Mouse (Mus musculus) midbrain, embryonic 10.5 days (tissue): Measurements from ENCODE around the gene Icosl. TPM values are rescaled to one million over a fixed set of nuclear protein-coding genes. Genes with fewer than 3 reads are reported as not detected.

Experiments used
- DNase-seq: peaks from one replicate; pipeline ENCODE4 v3.0.0-alpha.2; 2017; ENCODE audit warnings: low spot score
- H3K27ac ChIP-seq: fragments of 300-500 bp; sonication (generic); replicated peaks from 2 replicates; pipeline ENCODE4 v1.5.1; 2016; ENCODE audit warnings: mild to moderate bottlenecking
- H3K27me3 ChIP-seq: fragments of 300-500 bp; sonication (generic); 2 replicates; pipeline ENCODE4 v1.6.1; 2016; ENCODE audit warnings: low read depth, mild to moderate bottlenecking; ENCODE audit not compliant: poor library complexity, severe bottlenecking
- H3K36me3 ChIP-seq: fragments of 300-500 bp; sonication (generic); 2 replicates; pipeline ENCODE4 v1.6.1; 2016; ENCODE audit warnings: mild to moderate bottlenecking, moderate library complexity
- H3K4me1 ChIP-seq: fragments of 300-500 bp; sonication (generic); 2 replicates; pipeline ENCODE4 v1.6.1; 2016
- H3K4me3 ChIP-seq: fragments of 300-500 bp; sonication (generic); 2 replicates; pipeline ENCODE4 v1.5.1; 2016; ENCODE audit warnings: mild to moderate bottlenecking, moderate library complexity
- H3K9me3 ChIP-seq: fragments of 300-500 bp; sonication (generic); replicated peaks from 2 replicates; pipeline ENCODE4 v1.6.1; 2016; ENCODE audit warnings: mild to moderate bottlenecking
- WGBS: fragments of 180-500 bp; shearing (Covaris S2); methylation state at CpG from one replicate; pipeline ENCODE4 v1.1.7; 2016; 5-methylcytosine and 5-hydroxymethylcytosine counted together
- polyA plus RNA-seq: library from polyadenylated mRNA; unstranded; fragments of >200 nt; fragmentation: Nextera tagmentation; extraction: Ambion mirVana; gene quantifications from 2 replicates; pipeline ENCODE4 v1.2.1, GENCODE M21; 2016

Gene Icosl
- polyA plus RNA-seq, 1 experiment from 2014 or later, result 2.6 TPM

DNA sequence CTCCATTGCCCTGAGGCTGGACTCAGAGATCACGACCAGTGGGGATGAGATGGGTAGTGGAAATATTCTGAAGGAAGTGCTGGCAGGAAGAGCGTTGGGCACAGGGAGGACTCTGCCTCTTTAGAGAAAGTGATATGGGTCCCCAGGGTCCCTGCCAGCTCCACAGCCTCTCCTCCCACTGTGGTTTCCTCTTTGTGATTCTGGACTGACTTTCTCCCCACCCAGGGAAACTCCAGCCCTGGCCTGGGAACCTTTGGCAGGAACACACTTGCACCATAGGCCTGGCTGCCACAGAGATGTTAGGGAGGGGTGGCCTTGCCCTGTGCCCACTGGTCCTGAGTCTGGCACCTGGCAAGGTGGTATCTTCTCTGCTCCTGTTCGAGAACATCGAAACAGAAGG lies 60.9 kb downstream of the Icosl start:
- DNase-seq, result no peak
- H3K4me1 ChIP-seq, result peaks cover 8% of the 10 kb centered on the region
- no peak overlapping the region for H3K4me3 ChIP-seq
- 0 out of 2 replicates have a peak, but pooled peaks cover 6% of the 10 kb centered on the region for H3K27me3 ChIP-seq
- H3K9me3 ChIP-seq, result no peaks in the 10 kb centered on the region
- WGBS, result 85% methylated on average over 4 of the region's 4 CpGs
- H3K36me3 ChIP-seq, result no peaks in the 10 kb centered on the region
- no peak overlapping the region for H3K27ac ChIP-seq

Other genes starting within 250 kb of the Icosl start
- gene Krtap10-4, start 242.2 kb upstream of the Icosl start, polyA plus RNA-seq, result not detected in 2 replicates
- gene Krtap10-10, start 233.4 kb upstream of the Icosl start, polyA plus RNA-seq, result not detected in 2 replicates
- not detected in 2 replicates for gene Gm36176, start 222.5 kb upstream of the Icosl start, polyA plus RNA-seq
- gene Gm10318, start 216.4 kb upstream of the Icosl start, polyA plus RNA-seq, result not detected in 2 replicates
- gene Gm3285, start 207.3 kb upstream of the Icosl start, polyA plus RNA-seq, result not detected in 2 replicates
- gene Lrrc3, start 166.8 kb upstream of the Icosl start, polyA plus RNA-seq, result 2.3 and 3.2 TPM in 2 replicates
- 0.84 and 0.88 TPM in 2 replicates for gene Trpm2, start 98.7 kb upstream of the Icosl start, polyA plus RNA-seq
- 39.6 and 39.8 TPM in 2 replicates for gene 1810043G02Rik, start 90.8 kb upstream of the Icosl start, polyA plus RNA-seq
- 203 and 242 TPM in 2 replicates for gene Pfkl, start 59.2 kb upstream of the Icosl start, polyA plus RNA-seq
- 0.12 and 0.14 TPM in 2 replicates for gene Dnmt3l, start 27.4 kb upstream of the Icosl start, polyA plus RNA-seq
- 0.12 and 0.19 TPM in 2 replicates for gene Aire, start 25.7 kb upstream of the Icosl start, polyA plus RNA-seq
- 17.7 and 18.2 TPM in 2 replicates for gene D10Jhu81e, start 100.5 kb downstream of the Icosl start, polyA plus RNA-seq
- gene Pwp2, start 115.8 kb downstream of the Icosl start, polyA plus RNA-seq, result 29.8 and 31.1 TPM in 2 replicates
- gene Trappc10, start 175.3 kb downstream of the Icosl start, polyA plus RNA-seq, result 9.3 and 12.4 TPM in 2 replicates